Mouse (Mus musculus) activated CD4-positive, CD25-positive, alpha-beta regulatory T cell, adult 4 months (primary cell): ENCODE data around the gene Med13. TPM values are rescaled to one million over a fixed set of nuclear protein-coding genes. Genes with fewer than 3 reads are reported as not detected.
A peak's percentile ranks its signal among the peaks of the same experiment; 100 is the strongest.
"Not testable (repeated sequence)": the region's sequence is repeated elsewhere in the genome, so short reads cannot be mapped to it uniquely, and the experiment has no call there.

Experiments
- ATAC-seq: one replicate; pipeline ENCODE4 v1.8.0; 2017
- polyA plus RNA-seq, 2 experiments: library from polyadenylated mRNA; unstranded; fragments of 100-300 nt; shearing (Covaris generic); gene quantifications; one replicate each; pipeline ENCODE4 v1.2.1; 2017

Gene Med13
- polyA plus RNA-seq, 2 experiments from 2014 or later: 8.5 to 11.0 TPM

GRCm38 (mm10) chr11:86378981-86379380 lies 21.6 kb upstream of the Med13 start:
- ATAC-seq: no peak

DNA sequence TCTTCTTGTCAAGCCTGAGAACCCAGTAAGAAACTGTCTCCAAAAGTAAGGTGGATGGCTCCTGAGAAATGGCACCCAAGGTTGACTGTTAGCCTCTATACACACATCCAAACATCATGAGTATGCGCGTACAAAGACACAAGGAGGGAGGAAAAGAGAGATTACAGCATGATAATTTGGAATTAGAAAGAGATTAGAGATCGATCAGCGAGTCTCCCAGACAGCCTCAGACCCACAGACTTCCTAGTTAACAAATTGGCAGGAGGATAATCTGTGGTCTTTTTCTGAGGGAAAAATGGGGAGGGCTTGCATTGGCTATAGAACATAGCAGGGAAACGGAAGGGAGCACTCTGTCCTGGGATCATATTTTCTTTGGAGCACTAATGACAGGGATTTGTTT lies 20.4 kb upstream of the Med13 start:
- no peak for ATAC-seq

DNA sequence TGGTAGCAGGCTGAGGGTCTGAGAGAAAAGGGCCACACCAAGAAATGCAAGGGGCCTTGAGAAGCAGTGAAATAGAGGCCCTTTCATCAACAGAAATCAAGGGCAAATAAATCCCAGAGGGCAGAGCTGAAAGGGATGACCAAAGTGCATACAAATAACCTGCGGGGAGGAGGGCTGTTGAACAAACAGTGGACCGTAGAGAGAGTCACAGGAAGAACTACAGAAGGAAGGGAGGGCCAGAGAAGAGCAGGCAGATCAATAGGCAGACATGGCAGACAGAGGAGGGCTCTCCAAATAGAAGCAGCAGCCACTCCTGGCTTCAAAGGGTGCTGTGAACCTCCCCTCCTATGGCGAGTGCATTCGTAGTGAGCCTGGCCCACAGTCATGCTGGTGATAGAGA lies 19.3 kb upstream of the Med13 start:
- ATAC-seq: no peak

DNA sequence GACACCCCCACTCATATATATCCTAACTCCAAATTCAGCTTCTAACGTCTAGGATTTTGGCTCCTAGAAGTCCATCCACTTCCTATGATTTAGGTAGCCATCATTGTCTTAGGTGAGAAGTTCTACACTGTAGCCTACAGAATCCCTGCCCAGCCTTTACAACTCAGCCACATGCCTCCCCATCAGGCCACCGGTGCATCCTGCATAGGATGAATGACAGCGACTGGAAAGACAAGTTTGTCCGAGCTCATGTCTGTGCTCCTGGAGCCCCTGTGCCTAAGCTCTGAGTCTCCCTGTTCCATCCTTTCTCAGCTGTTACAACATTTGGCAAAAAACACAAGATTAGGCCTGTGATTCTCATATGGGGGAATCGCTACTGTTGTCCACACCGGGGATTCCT lies 17.7 kb upstream of the Med13 start:
- ATAC-seq: no peak

DNA sequence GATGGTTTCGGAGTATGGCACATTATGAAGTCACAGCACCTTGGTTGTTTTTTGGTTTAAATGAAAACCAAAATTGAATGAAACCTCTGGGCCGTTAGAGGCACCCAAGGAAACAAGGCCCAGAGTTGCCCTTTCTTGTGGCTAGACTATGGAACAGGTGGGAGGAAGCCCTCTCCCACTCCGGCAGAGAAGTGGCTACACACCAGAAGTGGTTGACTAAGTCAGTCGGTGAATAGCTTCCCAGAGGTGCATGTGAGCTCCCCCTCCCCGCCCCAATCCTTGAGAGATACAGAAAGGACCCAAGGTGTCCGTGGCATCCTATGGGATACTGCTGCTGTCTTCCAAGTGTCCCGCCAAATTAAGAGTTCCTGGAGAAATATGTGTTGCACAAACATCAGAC lies 13.9 kb upstream of the Med13 start:
- ATAC-seq: no peak

DNA sequence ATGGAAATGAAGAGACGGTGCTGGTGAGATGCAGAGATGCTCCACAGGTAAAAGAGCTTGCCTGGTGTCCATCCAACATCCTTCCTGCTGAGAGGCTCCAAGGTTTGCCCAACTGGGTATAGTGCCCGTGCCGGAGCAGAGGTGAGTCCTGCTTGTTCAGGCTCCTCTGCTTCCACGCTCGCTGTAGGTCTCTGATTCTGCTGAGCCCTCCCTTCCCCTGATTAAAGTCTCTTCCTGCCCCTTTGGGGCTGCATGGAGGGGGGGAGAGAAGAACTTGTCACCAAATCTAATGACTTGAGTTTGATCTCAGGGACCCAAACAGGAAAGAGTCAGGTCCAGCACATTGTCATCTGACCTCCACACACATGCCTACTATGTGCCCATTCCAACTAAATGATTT lies 12.5 kb upstream of the Med13 start:
- no peak for ATAC-seq

- ATAC-seq: no peak
Measured at GRCm38 (mm10) chr11:86369003-86369402, 11.6 kb upstream of the Med13 start.

- ATAC-seq: no peak
Measured at GRCm38 (mm10) chr11:86364709-86365452, 7.5 kb upstream of the Med13 start.

GRCm38 (mm10) chr11:86357984-86358528 lies 654 bp upstream of the Med13 start:
- ATAC-seq: peak; percentile 87

- ATAC-seq: peak; percentile 22
Measured at GRCm38 (mm10) chr11:86356007-86356853, 1.2 kb downstream of the Med13 start.

DNA sequence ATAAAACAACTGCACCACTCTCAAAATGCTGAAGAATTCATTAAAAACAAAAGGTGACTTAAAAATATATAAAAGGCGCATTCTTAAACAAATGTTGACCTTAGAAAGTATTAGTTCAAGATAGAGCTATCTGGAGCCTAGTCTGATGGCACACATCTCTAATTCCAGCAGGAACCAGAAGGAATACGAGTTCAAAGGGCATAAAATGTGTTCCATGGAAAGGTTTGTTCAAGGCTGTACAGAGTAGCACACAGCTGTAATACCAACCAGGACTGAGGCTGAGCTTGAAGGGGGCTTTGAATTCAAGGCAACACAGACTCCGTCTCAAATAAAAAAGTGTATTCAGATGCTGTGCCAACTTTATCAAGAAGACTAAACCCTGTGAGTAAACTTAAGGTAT lies 3.8 kb downstream of the Med13 start:
- no peak for ATAC-seq

GRCm38 (mm10) chr11:86351766-86352315 lies 5.6 kb downstream of the Med13 start:
- no peak for ATAC-seq

GRCm38 (mm10) chr11:86350636-86351138 lies 6.7 kb downstream of the Med13 start:
- no peak for ATAC-seq

- no peak for ATAC-seq
Measured at GRCm38 (mm10) chr11:86349325-86349724, 8.1 kb downstream of the Med13 start.

DNA sequence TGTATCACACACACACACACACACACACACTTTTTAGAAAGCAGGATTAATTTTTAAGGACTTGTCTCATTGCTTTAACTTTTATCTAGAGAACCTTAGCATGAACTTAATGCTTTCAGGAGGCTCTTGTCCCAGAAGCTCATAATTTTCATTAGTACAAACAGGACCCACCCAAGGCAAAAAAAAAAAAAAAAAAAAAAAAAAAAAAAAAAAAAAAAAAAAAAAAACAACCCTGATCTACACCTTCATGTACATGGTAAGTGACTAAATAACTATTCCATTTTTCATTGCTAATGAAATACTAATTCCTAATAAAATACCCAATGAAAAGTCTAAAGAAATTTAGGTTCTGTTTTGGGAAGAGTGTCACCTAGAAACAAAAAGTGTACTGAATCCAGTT lies 8.5 kb downstream of the Med13 start:
- no peak for ATAC-seq

DNA sequence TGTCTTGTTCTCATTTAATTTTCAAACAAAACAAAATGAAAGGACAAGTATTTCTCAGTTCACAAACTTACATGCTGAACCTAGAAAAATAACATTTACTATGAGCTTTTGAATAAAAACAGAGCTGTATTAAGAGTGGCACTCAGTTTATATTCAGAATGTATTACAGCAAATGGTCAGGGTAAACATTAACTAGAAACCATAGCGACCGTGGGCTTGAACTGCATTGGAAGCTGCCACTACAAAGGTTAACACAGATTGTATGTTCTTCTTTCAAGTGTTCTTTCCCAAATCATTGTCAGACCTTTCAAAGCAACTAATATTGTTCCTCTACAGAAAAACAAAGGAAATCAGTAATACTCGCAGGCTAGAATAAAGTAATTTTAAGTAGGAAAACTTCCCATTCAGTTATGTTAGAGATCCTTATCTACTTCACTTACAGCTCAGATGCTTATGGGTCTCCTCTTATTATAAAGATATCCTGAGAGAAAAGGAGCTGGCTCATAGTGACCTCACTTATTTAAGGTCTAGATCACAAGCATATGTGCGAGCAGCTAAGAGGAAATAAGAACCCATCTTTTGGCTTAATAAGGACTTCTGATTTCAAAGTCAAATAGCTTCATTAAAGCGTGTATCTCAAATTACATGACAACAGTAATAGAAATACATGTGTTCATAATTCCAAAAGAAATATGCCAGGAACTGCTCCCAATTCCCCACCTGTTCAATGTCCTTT lies 9.8 kb downstream of the Med13 start:
- no peak for ATAC-seq

DNA sequence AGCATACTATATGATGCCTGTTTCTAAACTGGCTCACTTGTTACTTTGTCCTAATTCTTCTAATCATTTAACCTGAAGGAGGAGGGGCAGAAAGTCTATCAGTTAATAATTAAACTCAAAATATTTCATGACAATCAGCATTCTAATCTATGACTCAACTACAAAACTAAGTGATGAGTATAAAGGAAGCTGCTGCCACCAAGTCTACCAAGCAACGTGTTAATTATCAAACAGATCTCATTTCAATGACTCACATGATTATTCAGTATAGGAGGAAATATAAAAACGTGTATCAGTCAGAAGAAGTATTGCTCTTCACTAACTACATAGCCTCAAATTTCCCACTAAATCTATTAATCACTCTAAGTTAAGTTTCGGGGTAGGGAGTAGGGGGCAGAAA lies 10.9 kb downstream of the Med13 start:
- no peak for ATAC-seq

DNA sequence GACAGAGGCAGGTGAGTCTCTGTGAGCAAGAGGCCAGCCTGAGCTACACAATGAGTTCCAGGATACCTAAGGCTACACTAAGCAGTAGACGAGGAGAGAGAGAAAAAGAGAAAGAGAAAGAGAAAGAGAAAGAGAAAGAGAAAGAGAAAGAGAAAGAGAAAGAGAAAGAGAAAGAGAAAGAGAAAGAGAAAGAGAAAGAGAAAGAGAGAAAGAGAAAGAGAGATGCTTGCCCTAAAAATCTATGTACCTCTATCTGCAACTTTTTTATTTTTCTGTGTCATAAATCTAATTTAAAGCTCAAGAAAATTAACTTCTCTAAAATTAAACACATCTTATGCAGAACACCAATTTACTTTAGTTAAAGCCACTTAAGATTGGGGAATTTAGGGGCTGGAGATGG lies 12.5 kb downstream of the Med13 start:
- not testable (repeated sequence) for ATAC-seq

- no peak for ATAC-seq
Measured at GRCm38 (mm10) chr11:86324251-86324650, 33.2 kb downstream of the Med13 start.

DNA sequence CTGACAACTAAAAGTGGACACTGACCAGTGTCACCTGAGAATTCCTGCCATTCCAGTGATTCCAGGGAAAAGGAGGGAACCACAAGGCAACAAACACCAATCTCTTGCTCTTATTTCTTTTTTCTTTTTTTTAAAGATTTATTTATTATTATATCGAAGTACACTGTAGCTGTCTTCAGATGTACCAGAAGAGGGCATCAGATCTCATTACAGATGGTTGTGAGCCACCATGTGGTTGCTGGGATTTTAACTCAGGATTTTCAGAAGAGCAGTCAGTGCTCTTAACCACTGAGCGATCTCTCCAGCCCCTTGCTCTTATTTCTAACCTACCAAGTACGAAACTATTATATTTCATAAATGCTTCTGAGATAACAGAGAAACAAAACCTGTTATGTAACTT lies 42.4 kb downstream of the Med13 start:
- ATAC-seq: not testable (repeated sequence)

- ATAC-seq: no peak
Measured at GRCm38 (mm10) chr11:86310280-86310679, 47.1 kb downstream of the Med13 start.

- peak; percentile 57 for ATAC-seq
Measured at GRCm38 (mm10) chr11:86292201-86292600, 65.2 kb downstream of the Med13 start.
